Mouse (Mus musculus) neural tube, embryonic 11.5 days (tissue): ENCODE results near the gene Dmbx1. TPM values are rescaled to one million over a fixed set of nuclear protein-coding genes. Genes with fewer than 3 reads are reported as not detected.

ENCODE experiments used
- ATAC-seq: fragments of 200-750 bp; cut with Nextera tagmentation; 2 replicates; pipeline ENCODE4 v1.8.0; 2017; ENCODE audit warnings: moderate number of reproducible peaks, mild to moderate bottlenecking, moderate TSS enrichment, moderate library complexity; ENCODE audit not compliant: insufficient read depth, low FRiP score, low TSS enrichment
- DNase-seq: peaks from one replicate; pipeline ENCODE4 v3.0.0-alpha.2; 2015; ENCODE audit warnings: low spot score
- H3K27ac ChIP-seq: fragments of 300-500 bp; sonication (generic); 2 replicates; pipeline ENCODE4 v1.5.1; 2014; ENCODE audit warnings: low read depth, mild to moderate bottlenecking, low read length
- H3K27me3 ChIP-seq: fragments of 300-500 bp; sonication (generic); 2 replicates; pipeline ENCODE4 v1.6.1; 2014; ENCODE audit warnings: mild to moderate bottlenecking, low read length, mixed read lengths; ENCODE audit not compliant: control insufficient read depth, insufficient read depth
- H3K36me3 ChIP-seq: fragments of 300-500 bp; sonication (generic); 2 replicates; pipeline ENCODE4 v1.6.1; 2014; ENCODE audit warnings: mild to moderate bottlenecking, low read length, moderate library complexity, mixed read lengths; ENCODE audit not compliant: control insufficient read depth, insufficient read depth
- H3K4me1 ChIP-seq: fragments of 300-500 bp; sonication (generic); 2 replicates; pipeline ENCODE4 v1.6.1; 2014; ENCODE audit warnings: low read length, mixed read lengths; ENCODE audit not compliant: control insufficient read depth, insufficient read depth
- H3K4me2 ChIP-seq: fragments of 300-500 bp; sonication (generic); 2 replicates; pipeline ENCODE4 v1.6.1; 2014; ENCODE audit warnings: low read depth, mild to moderate bottlenecking, moderate library complexity
- H3K4me3 ChIP-seq: fragments of 300-500 bp; sonication (generic); 2 replicates; pipeline ENCODE4 v1.5.1; 2014; ENCODE audit warnings: low read depth, low read length
- H3K9ac ChIP-seq: fragments of 300-500 bp; sonication (generic); 2 replicates; pipeline ENCODE4 v1.6.1; 2014; ENCODE audit warnings: mild to moderate bottlenecking, low read length
- H3K9me3 ChIP-seq: fragments of 300-500 bp; sonication (generic); 2 replicates; pipeline ENCODE4 v1.6.1; 2016; ENCODE audit warnings: low read length; ENCODE audit not compliant: control insufficient read depth
- WGBS: fragments of 180-500 bp; shearing (Covaris S2); extraction: QIAGEN DNeasy Blood & Tissue Kit; methylation state at CpG from one replicate; pipeline ENCODE4 v1.1.7; 2014; 5-methylcytosine and 5-hydroxymethylcytosine counted together
- polyA plus RNA-seq: library from polyadenylated mRNA; unstranded; fragments of >200 nt; fragmentation: Nextera tagmentation; extraction: Ambion mirVana; gene quantifications from 2 replicates; pipeline ENCODE4 v1.2.1, GENCODE M21; 2014

The Dmbx1 gene
- polyA plus RNA-seq, 1 experiment from 2014 or later = 0.77 TPM

GRCm38 (mm10) chr4:115935835-115936581, 3.7 kb downstream of the Dmbx1 start:
- H3K9ac ChIP-seq = no peak overlapping the region
- WGBS = under 1% methylated on average over 36 of the region's 36 CpGs
- H3K36me3 ChIP-seq = no peaks in the 10 kb centered on the region
- H3K27ac ChIP-seq = no peak overlapping the region
- DNase-seq (peak; percentile 56), ATAC-seq (no peak)
- no peaks in the 10 kb centered on the region for H3K9me3 ChIP-seq
- peaks cover 15% of the 10 kb centered on the region for H3K4me1 ChIP-seq
- H3K27me3 ChIP-seq = peaks cover 99% of the 10 kb centered on the region
- H3K4me3 ChIP-seq = no peak overlapping the region
- H3K4me2 ChIP-seq = peak overlapping the region; percentile 16; the same call in 1 of the 2 replicates

- H3K4me2 ChIP-seq = no peak overlapping the region
- H3K9me3 ChIP-seq = no peaks in the 10 kb centered on the region
- H3K27ac ChIP-seq = no peak overlapping the region
- H3K4me3 ChIP-seq = no peak overlapping the region
- peaks cover 92% of the 10 kb centered on the region for H3K27me3 ChIP-seq
- ATAC-seq (no peak), DNase-seq (no peak)
- H3K9ac ChIP-seq = no peak overlapping the region
- peaks cover 10% of the 10 kb centered on the region; the same call in 1 of the 2 replicates for H3K4me1 ChIP-seq
- WGBS = 35% methylated on average over 13 of the region's 13 CpGs
- H3K36me3 ChIP-seq = no peaks in the 10 kb centered on the region
These were observed 8.1 kb downstream of the Dmbx1 start for GRCm38 (mm10) chr4:115931556-115932088.

GRCm38 (mm10) chr4:115927637-115928036, 12.1 kb downstream of the Dmbx1 start:
- no peak overlapping the region for H3K4me2 ChIP-seq
- H3K9me3 ChIP-seq = no peaks in the 10 kb centered on the region
- H3K4me3 ChIP-seq = no peak overlapping the region
- no peaks in the 10 kb centered on the region for H3K36me3 ChIP-seq
- H3K27me3 ChIP-seq = peaks cover 56% of the 10 kb centered on the region
- no peak for DNase-seq
- no peak overlapping the region for H3K9ac ChIP-seq
- 62% methylated on average over 7 of the region's 7 CpGs for WGBS
- ATAC-seq = no peak
- H3K4me1 ChIP-seq = no peaks in the 10 kb centered on the region
- H3K27ac ChIP-seq = no peak overlapping the region

GRCm38 (mm10) chr4:115923262-115923880, 16.4 kb downstream of the Dmbx1 start:
- ATAC-seq = no peak
- H3K36me3 ChIP-seq = no peaks in the 10 kb centered on the region

GRCm38 (mm10) chr4:115922688-115923087, 17.0 kb downstream of the Dmbx1 start:
- H3K9ac ChIP-seq = no peak overlapping the region
- peaks cover 19% of the 10 kb centered on the region for H3K27me3 ChIP-seq
- H3K9me3 ChIP-seq = no peaks in the 10 kb centered on the region
- no peak overlapping the region for H3K27ac ChIP-seq
- ATAC-seq (no peak), DNase-seq (no peak)
- H3K4me3 ChIP-seq = no peak overlapping the region
- H3K36me3 ChIP-seq = no peaks in the 10 kb centered on the region
- 88% methylated on average over 5 of the region's 5 CpGs for WGBS
- no peaks in the 10 kb centered on the region for H3K4me1 ChIP-seq
- H3K4me2 ChIP-seq = no peak overlapping the region

More at GRCm38 (mm10) chr4:115923262-115923880, 16.4 kb downstream of the Dmbx1 start:
- no peak overlapping the region for H3K4me2 ChIP-seq
- no peak overlapping the region for H3K27ac ChIP-seq
- no peak for DNase-seq
- H3K9me3 ChIP-seq = no peaks in the 10 kb centered on the region
- H3K4me3 ChIP-seq = no peak overlapping the region
- peaks cover 19% of the 10 kb centered on the region for H3K27me3 ChIP-seq
- no peaks in the 10 kb centered on the region for H3K4me1 ChIP-seq
- H3K9ac ChIP-seq = no peak overlapping the region
- WGBS = 73% methylated on average over 16 of the region's 16 CpGs

- ATAC-seq (no peak), DNase-seq (no peak)
- Histone ChIP-seq H3K4me1 (no peaks in the 10 kb centered on the region), H3K27ac (no peak overlapping the region), H3K4me3 (no peak overlapping the region), H3K9me3 (no peaks in the 10 kb centered on the region), H3K36me3 (no peaks in the 10 kb centered on the region), H3K9ac (no peak overlapping the region), H3K27me3 (peaks cover 26% of the 10 kb centered on the region), H3K4me2 (no peak overlapping the region)
- WGBS = 77% methylated on average over 16 of the region's 16 CpGs
These were observed 19.8 kb downstream of the Dmbx1 start for GRCm38 (mm10) chr4:115919911-115920310.

- Histone ChIP-seq H3K36me3 (no peaks in the 10 kb centered on the region), H3K4me2 (no peak overlapping the region), H3K27me3 (peaks cover 35% of the 10 kb centered on the region), H3K27ac (no peak overlapping the region), H3K9ac (no peak overlapping the region), H3K9me3 (no peaks in the 10 kb centered on the region), H3K4me1 (0 out of 2 replicates have a peak, but pooled peaks cover 3% of the 10 kb centered on the region), H3K4me3 (no peak overlapping the region)
- no peak for DNase-seq
- 4% methylated on average over 4 of the region's 4 CpGs for WGBS
- ATAC-seq = no peak
These were observed 28.1 kb downstream of the Dmbx1 start for GRCm38 (mm10) chr4:115911586-115911985.

- ATAC-seq (no peak), DNase-seq (no peak)
- Histone ChIP-seq H3K9me3 (no peaks in the 10 kb centered on the region), H3K4me2 (no peak overlapping the region), H3K27me3 (peaks cover 48% of the 10 kb centered on the region), H3K36me3 (no peaks in the 10 kb centered on the region), H3K4me3 (no peak overlapping the region), H3K4me1 (peaks cover 17% of the 10 kb centered on the region), H3K27ac (no peak overlapping the region), H3K9ac (no peak overlapping the region)
- 29% methylated on average over 7 of the region's 7 CpGs for WGBS
These were observed 31.1 kb downstream of the Dmbx1 start for GRCm38 (mm10) chr4:115908641-115909040.
